Mouse (Mus musculus): Measurements from ENCODE around the gene Agbl4.

Agbl4 gene

DNA sequence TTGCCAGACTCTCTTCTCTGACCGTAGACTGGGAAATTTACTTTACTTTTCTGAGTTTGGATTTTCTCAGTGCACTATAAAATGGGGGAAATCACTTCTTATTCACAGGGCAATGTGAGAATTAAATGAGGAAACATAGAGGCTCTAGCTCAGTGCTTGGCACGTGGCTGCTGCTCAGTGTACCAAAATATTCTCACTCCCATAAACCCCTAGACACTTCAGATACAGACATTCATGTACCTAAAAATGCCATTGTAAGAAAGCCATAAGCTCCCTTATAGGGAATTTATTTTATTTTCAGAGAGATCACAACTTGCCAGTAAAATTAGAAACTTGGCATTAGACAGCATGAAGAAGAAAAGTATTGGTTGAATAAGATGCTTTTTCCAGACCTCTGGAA, 883.5 kb downstream of the Agbl4 start:
- DNase-seq (ENCODE audit: low read depth, low spot score), result no peak

DNA sequence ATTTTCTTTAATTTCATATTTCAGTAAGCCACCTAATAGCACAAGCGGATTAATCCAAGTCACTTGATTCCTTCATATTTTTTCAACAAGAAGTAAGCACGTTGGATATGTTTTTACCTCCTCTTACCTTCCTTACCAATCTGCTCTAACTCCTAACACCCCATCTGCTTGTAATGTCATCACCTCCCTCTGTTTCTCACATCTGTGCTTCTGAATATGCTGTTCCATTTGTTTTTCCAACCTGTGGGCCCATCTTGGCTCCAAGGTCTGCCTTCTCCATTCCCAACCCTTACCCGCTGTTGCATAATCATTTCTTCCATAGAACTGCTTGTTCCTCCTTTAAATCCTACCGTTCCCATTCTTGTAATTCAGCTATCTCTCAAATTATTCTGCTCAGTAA, 884.4 kb downstream of the Agbl4 start:
- DNase-seq (ENCODE audit: low read depth, low spot score), result no peak

DNA sequence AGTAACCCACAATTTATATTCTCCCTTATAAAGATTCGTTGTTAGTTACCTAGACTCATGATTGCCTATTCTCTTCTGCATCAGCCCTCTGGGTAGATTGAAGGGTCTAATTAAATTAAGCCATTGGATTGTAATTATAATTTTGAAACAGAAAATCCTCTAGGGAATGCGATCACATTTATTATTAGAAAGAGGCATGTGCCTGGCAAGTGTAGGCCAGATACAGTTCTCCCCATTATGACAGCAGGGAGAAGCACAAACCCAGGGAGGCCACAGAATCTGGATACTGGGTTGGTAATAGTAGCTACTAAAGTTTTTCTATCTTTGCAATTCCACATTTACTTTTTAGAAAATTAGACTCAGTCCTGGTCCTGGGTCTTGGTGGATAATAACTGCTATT, 887.2 kb downstream of the Agbl4 start:
- DNase-seq (ENCODE audit: low read depth, low spot score), result no peak

DNA sequence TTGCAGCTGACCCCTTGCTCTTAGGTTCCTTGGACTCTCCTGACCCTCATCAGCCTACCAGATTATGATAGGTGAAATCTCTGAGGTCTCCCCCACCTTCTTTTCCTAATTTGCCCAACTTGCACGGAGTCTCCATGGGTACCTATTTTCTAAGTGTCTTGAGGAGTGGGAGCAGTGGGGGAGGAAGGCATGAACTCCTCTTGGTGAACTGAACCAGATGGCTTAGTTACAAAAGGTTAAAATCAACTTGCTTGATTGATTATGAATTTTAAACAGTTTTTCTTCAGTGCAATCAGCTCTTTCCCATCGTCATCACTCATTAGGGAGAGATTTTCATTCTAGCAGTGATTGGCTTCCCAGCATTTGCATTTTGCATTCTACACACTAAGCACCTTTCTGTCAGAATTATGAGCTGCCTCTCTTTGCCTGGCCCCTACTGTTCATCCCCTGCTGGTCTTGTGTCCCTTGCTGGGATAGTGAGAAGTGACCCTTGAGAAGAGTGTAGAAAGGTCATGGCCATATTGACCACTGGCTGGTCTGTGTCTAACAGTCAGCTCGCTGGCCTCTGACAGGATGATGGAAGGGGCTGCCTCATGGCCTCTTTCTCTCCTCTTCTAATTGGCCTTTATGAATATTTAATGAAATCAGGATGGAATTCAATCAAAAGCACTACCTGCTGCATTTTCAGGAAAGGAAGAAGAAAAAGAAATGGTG, 897.2 kb downstream of the Agbl4 start:
- no peak for DNase-seq (ENCODE audit: low read depth, low spot score)

DNA sequence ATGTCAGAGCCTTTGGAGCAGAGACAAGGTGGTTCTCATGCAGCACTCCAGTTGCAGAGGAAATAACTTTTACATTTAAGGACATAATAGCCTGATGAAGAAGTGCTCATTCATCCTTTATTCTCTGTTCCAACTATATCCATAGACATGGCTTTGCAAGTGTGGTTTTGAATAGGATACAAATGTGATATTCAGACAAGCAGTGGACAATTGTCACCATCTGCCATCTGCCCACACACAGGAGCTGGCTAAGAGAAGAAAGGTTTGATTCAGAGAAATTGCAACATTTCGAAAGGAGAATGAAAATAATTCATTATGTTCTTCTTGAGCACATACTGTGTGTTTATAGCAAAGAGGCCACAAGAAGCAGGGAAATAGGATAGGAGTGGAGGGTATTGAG, 909.1 kb downstream of the Agbl4 start:
- DNase-seq (ENCODE audit: low read depth, low spot score), result no peak

DNA sequence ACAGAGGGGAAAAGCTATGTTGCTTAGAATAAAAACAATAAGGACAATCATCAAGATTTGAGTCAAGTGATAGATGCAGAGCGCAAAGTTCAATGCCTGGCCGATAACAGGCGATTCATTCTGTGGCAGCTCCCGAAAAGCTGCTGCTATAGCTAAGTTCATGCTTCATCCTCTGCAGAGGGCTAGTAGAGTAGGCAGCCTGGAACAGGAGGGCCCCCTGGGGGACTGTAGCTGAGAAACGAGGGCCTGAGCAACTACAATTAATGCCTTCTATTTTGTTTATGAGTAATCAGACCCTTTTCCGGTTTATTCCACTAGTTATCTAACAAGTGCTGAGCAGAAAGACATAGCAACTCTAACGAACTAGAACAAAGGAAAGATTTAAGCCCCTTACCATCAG, 909.7 kb downstream of the Agbl4 start:
- no peak for DNase-seq (ENCODE audit: low read depth, low spot score)

DNA sequence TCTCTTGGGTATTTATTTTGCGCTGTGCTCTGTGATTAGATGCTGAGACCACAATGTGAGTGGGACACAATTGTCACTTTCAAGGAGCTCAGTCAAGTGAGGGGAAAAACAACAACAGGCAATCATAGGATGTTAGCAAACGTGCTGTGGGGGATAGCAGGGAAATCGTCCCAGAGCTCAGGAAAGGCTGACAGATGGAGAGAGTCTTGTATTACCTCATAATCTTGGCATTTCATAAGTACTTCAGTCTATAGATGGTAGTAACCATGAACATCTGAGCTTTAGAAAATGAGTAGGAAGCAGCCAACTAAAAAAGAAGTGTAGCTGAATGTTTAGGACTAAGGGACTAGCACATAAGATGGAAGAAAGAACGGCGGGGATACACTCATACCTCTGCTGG, 910.2 kb downstream of the Agbl4 start:
- no peak for DNase-seq (ENCODE audit: low read depth, low spot score)

DNA sequence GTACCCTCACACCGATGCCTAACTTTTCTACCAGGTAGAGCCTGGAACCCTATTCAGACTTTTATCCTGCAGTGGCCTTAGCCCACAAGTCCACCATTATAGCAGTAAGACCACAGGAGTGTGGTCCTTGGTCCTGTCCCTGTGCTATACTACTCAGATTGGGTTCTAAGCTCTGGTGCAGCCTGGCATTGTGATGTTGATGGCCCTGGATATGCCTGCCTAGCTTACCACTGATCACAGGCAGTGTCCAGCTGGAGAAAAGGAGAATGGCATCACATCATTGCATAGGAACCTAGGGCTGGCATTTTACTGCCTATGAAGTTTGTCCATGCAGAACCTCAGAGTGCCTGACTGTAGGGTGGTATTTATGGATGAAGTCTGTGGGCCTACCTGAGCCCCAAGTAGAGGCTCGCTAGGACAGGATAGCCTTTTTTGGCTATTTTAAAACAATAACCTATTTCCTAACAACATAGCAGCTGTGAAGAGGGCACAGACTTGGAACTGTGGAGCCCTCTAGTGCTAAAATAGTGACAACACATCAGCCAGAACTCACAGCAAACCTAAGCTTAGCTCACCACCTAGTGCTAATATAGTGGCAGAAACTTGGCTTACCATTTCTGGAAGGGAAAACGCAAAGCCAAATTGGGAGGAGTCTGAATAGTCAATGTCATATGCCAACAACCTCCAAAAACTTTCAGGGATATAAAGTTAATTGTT, 911.3 kb downstream of the Agbl4 start:
- no peak for DNase-seq (ENCODE audit: low read depth, low spot score)

DNA sequence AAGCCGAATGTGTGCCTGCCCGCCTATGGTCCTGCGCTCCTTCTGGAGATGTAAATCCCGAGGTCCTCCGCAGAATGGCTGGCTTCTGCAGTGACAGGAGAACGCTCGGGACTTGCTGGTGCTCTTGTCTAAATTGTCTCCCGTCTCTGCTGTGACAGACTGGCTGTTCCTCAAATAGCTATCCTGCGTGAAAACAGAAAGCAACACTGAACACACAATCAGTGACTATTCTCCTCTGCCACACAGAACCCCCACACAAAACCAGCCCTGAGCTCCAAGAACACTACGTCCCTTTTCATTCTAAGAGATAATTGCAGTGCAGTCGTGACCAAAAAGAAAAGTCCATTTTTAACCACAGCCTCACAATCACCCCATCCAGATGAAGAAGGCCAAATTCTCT, 929.6 kb downstream of the Agbl4 start:
- no peak for DNase-seq (ENCODE audit: low read depth, low spot score)

DNA sequence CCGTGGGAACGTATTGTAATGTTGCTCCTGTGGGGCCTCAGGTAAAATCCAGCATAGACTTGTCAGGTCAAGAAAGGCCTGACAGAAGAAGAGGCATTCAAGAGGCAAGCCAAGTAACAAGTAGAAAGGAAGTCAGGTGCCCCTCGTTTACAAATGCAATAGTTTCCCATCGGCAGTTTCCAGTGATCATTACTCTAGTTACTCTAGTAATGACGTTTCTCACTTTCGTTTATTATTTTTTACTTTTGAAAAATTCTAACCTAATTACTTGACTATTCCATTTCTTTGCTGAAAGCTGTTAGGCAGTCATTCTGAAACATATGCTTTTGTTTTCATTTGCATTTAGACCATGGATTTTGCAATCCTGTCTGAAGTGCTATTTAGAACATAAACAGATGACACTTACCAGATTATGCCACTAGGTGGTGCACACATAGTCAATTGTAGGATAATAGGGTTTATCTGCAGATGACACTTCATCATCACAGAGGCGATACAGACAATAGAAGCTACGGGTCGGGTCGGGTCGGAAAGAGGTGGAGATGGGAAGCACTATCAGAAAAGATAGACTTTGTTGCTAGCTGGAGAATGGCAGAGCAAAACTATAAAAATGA, 930.4 kb downstream of the Agbl4 start:
- DNase-seq (ENCODE audit: low read depth, low spot score), result peak; percentile 46

DNA sequence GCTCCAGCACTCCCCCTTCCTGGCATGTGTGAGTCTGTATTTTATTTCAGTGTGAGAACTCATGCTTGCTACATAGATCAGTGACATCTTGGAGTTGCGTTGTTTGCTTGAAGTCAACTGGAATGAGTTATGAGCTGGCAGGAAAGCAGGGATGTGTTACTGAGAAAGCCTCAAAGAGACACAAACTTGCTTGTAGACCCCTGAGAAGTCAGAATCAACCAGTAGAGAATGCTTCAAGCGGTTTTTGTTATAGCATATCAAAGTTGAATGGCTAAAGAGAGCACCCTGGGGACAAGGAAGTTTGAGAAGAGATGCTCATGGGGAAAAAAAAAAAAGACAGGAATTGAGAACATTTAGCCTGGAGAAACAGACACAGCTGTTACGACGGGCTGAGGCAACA, 932.0 kb downstream of the Agbl4 start:
- no peak for DNase-seq (ENCODE audit: low read depth, low spot score)

DNA sequence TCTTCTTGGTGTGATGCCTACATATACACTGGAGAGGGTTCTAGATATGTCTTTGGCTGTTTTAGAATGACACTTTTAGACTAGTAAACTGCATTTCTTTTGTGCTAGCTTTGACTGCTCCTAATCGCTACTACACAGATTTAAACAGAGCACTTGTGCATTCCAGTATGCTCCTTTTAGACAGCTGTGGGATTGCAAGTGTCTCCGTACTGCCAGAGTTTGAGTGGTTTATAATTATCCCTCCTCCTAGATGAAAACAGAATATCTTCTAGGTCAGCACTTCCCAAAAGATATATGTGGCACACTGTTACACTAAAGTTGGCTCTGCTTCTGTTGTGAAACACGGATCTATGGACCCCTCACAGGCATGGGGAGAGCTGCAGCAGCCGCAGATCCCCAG, 935.4 kb downstream of the Agbl4 start:
- no peak for DNase-seq (ENCODE audit: low read depth, low spot score)

DNA sequence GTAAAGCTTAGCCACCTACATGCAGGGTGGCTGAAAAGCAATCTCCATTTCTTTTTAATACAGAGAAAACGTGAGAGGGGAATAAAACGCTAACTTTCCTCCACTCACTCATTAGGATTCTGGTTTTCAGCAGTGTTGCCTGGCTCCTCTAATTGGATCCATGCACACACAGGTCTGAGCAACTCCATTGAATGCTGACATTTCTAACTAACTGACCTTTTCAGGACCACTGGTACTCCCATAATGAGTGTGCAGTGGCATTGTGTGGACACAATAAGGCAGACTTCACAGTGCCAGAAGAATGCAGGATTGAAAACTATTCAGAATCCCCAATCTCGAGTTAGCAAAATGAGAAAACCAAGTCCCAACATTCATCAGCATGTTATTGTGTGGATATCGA, 952.5 kb downstream of the Agbl4 start:
- DNase-seq (ENCODE audit: low read depth, low spot score), result no peak

DNA sequence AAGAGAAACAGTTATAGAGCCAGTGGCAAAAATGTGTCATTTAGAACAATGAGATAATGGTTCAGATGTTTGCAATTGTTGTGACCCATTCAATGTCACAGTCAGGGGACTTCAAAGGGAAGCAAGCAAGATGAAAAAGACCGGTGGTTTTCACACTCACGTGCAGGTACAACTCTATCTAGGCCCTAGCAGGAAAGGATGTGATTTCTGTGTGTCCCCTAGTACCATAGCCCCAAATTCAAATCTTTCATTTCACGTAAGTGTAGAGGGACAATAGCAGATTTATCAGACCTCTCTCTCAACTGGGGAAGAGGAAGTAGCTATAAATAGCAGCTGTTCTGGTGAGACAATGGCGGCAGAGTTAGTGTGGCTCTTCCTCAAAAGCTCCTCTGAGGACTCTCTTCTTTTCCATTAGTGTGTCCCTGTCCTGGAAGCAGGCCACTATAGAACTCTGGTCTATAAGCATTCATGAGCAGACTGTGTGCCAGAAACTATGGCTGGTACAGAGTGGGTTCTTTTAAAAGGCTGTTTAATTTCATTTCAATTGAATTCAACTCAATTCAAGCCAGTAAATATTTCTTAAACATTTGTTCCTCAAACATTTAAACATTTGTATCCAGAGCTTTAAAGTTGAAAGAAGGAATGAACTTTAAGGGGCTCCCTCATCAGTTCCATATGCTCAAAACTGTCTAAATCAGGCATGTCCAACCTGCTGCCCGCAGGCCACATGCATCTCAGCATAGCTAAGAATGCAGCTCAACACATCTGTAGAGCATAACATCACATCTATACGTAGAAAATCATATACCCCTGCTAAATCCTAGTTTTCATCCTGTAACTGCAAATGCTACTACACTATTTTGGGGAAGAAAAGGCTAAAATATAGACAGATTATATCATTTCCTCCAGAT, 953.4 kb downstream of the Agbl4 start:
- DNase-seq (ENCODE audit: low read depth, low spot score), result no peak

DNA sequence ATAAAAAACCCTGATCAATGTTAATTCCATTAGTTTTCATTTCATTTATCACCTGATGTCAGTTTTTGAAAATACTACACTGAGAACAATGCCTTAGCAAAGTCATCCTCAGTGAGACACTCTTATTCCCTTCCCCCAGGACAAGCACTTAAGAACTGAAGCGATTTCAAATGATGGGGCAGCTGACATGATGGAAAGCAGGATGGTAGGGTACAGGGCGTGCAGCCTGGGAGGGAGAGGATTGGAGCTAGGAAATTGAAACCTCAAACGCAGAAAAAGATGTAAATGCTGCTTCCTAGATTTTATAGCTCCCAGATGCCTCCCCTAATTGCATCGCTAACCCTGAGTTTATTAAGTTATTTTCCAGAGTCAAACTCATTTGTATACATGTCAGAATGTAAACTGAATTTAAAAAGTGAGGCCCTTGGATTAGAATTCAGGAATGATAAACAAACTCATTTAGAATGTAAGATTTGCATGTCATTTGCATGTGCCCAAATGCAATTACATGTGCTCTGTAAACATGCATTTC, 959.2 kb downstream of the Agbl4 start:
- no peak for DNase-seq (ENCODE audit: low read depth, low spot score)

DNA sequence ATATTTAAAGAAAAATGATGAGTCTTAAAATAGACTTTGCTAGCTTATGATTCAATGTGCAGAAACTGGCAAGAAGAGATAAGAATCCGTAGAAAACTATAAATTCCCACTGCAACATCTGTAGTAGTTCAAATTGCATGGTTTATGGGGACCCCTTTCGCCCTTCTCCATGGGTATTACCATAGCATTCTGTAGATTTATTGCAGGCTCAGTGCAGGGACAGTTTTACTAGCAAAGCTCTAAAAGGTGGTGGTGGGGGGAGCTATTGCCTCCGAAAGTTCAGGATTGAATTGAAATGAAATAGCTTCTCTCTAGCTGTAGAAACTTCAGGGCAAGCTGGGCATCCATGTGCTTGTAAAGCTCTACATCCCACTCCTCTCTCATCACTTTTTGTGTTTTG, 959.7 kb downstream of the Agbl4 start:
- no peak for DNase-seq (ENCODE audit: low read depth, low spot score)

DNA sequence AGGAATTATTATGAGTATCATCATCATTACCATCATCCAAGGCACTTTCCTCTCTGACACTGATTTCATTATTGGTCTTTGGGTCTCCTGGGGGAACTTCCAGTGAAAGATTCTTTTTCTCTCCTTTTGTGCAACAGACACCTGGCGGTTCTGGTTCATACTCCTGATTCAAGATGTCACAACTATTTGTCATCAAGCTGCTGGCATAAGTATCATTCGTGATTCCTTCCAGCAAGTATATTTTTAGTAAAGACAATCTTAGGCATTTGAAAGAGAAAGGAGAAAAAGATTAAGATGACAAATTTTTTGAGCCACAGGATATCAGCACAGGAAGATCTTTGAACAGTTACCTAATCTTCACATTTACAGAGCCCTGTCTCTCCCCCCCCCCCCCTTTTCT, 966.7 kb downstream of the Agbl4 start:
- DNase-seq (ENCODE audit: low read depth, low spot score), result no peak

DNA sequence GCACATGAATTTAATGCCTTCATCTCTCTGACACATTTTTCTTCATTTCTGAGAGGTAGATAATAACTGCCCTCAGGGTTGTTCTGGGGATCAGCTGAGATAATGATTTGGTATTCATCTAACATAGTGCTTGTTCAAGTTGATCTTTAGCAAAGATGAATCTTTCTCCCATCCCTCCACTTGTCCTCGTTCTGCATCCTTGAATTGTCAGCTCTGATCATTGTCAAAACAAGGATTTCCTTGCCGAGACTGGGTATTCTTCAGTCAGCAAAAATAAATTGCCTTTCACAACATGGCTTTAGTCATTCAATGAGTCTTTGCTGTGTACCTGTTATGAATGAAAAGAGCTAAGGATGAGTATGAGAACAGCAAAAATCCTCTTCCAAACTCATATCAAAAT, 970.3 kb downstream of the Agbl4 start:
- peak; percentile 16 for DNase-seq (ENCODE audit: low read depth, low spot score)

DNA sequence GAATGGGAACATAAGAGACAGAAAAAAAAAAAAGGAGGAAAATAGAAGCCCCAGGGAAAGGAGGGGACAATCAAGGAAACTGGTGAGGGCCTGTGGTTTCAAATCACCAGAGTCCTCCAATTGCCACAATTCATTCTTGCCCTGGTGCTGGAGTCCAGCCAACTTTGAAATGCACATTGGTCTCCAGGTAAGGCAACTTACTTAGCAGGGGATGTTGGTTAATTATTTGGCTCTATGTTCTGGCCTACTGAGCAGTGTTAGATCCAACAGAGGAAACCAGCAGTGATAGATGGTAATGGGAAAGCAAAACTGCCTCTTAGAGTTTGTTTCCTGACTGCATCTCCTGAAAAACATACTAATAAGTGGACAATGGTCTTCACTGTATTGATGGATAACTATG, 979.7 kb downstream of the Agbl4 start:
- DNase-seq (ENCODE audit: low read depth, low spot score), result no peak

DNA sequence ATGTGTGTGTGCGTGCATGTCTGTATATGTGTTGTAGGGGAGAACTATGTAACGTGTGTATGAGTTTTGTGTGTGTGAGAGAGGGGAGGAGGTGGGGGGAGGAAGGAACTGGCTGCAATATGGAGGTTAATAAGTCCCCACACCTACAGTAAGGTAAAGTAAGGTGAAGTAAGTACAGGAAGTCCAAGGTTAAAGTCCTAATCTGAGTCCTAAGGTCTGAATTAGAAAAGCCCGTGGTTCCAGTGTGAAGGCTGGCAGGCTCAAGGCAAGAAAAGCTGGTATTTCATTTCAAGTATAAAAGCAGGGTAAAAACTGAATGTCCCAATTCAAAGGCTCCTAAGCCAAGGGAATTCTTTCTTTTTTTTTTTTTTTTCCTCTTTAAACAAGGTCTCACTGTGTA, 980.6 kb downstream of the Agbl4 start:
- DNase-seq (ENCODE audit: low read depth, low spot score), result no peak

DNA sequence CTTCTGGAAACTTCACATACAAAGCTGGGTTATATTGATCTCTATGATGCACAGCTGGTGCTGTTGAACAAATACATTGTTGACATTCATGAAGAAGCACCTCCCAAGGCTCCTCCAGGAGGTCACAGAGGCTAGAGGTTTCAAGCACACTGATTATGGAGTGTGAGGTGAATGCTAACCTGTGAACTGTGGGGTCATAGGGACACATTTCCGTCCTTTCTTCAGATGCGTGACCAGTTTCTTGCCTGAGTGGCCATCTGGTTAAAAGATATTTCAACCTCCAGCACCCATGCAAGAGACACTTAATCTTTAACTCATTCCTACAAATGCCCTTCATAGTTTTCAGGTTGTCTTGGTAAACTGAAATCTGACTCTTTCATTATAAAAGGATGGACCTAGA, 985.6 kb downstream of the Agbl4 start:
- DNase-seq (ENCODE audit: low read depth, low spot score), result no peak

DNA sequence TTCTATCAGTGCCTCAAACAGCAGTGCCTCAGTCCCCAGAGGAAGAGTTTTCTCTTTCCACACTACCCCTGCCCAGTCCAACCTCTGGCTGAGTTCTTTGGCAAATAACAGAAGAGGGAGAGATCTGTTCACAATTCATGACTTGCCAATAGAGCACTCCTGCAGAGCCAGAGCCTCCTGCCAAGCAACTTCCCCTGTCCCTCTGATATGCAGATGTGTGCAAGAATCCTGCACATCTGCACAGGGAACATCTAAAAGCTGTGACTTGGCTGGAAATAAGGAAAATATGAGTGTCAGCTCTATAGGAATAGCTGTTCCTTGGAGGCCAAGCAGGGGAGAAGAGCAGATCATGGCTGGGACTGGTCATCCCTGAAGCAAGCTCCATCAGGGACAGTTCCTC, 993.3 kb downstream of the Agbl4 start:
- DNase-seq (ENCODE audit: low read depth, low spot score), result no peak
